Comparison of ENCODE assay signal across 9 mouse cellular contexts in genomic region chr9:56463686-56464515, GRCm38 (mm10). TPM values are rescaled to one million over a fixed set of nuclear protein-coding genes. Genes with fewer than 3 reads are reported as not detected.
A peak's percentile ranks its signal among the peaks of the same experiment; 100 is the strongest.
DNase-seq lines count a peak whose midpoint lies in the region; ATAC-seq and TF ChIP-seq lines count a peak whose summit lies in the region.
"Had no signal": no experiment of that assay in that cellular context is flagged by ENCODE, and none has a peak within 500 bp of the region (broad histone marks: within the 10 kb centered on the region; RNA-seq: fewer than 3 reads in every experiment).

No protein-coding gene starts in this region.

- peak; percentile 52 for ATAC-seq in Patski
- peak; percentile 93 for ATAC-seq in lung, embryonic 14.5 days (ENCODE audit: insufficient read depth)

- H3K9me3 ChIP-seq in lung, embryonic 14.5 days (ENCODE audit: low read depth, low read length) = no peaks in the 10 kb centered on the region
- H3K9me3 ChIP-seq: limb, embryonic 13.5 days had no signal

- peaks cover 13% of the 10 kb centered on the region; the same call in 1 of the 2 replicates for H3K36me3 ChIP-seq in lung, embryonic 14.5 days (ENCODE audit: insufficient read depth)

- peaks cover 37% of the 10 kb centered on the region for H3K4me1 ChIP-seq in lung, embryonic 14.5 days (ENCODE audit: insufficient read depth)

- intact Hi-C loops in heart, postnatal 14 days (cut with DNase I) = loop anchor here (5.0 kb wide), 1 partner anchor 42 kb away; no protein-coding TSS in a partner anchor
- intact Hi-C loops in left cerebral cortex, postnatal 4 days (cut with DNase I) = no loop called here

- in situ Hi-C loops in Patski (cut with MboI; ENCODE audit: low pct_unique_long_range_greater_than_20kb) = loop anchor here (5.0 kb wide), 1 partner anchor 42 kb away; no protein-coding TSS in a partner anchor

- no peak for TF ChIP-seq CTCF in Patski (IDR thresholded peaks at IDR 0.05)
- TF ChIP-seq CTCF in lung, embryonic 14.5 days (IDR thresholded peaks at IDR 0.05; ENCODE audit: low read depth) = no peak

- no peak overlapping the region for H3K9ac ChIP-seq in lung, embryonic 14.5 days
- H3K9ac ChIP-seq: limb, embryonic 13.5 days had no signal

- POLR2A ChIA-PET in Patski (lab: Charles Lee) = interaction anchor here (0.6 kb wide), 1 partner anchor 20 kb away, joined by 3 read pairs; no protein-coding TSS in a partner anchor

- CTCF ChIA-PET in Patski (lab: Charles Lee) = no interaction called here

- H3K4me3 ChIP-seq in lung, embryonic 14.5 days (ENCODE audit: low read depth, low read length) = no peak overlapping the region
- H3K4me3 ChIP-seq: limb, embryonic 13.5 days had no signal

- peak overlapping the region; percentile 88 for H3K27ac ChIP-seq in lung, embryonic 14.5 days (ENCODE audit: low read depth)

- DNase-seq in gastrocnemius, adult 18-20 months (ENCODE audit: low spot score) = peak; percentile 31
- DNase-seq in gastrocnemius, postnatal 4 days (ENCODE audit: low spot score in 2 of 2) = no peak
- peak; percentile 54 for DNase-seq in Patski (ENCODE audit: low read depth, low spot score)
- peak; percentile 25 to 33 for DNase-seq in heart, postnatal 14 days
- DNase-seq in lung, embryonic 14.5 days = peak; percentile 94
- DNase-seq in left cerebral cortex, postnatal 4 days = no peak
- DNase-seq in cerebellum, postnatal 25 days = no peak
- DNase-seq in cerebellum, adult 18-20 months = no peak

- H3K27me3 ChIP-seq in Patski = no peaks in the 10 kb centered on the region
- H3K27me3 ChIP-seq in lung, embryonic 14.5 days (ENCODE audit: insufficient read depth, low read length) = no peaks in the 10 kb centered on the region
- H3K27me3 ChIP-seq: limb, embryonic 13.5 days had no signal

- 13% methylated on average over 4 of the region's 4 CpGs for WGBS in lung, embryonic 14.5 days

- H3K4me2 ChIP-seq in lung, embryonic 14.5 days = peak overlapping the region; percentile 38; the same call in 1 of the 2 replicates
- H3K4me2 ChIP-seq: limb, embryonic 13.5 days had no signal

RNA-seq across cellular contexts. Expression of gene Hmg20a, which starts 45.5 kb away (rescaled TPM):
- 10 to 100 TPM; 13.8 to 14.3 TPM for total RNA-seq in gastrocnemius, adult 18-20 months (2021)
- 10 to 100 TPM; 43.2 to 44.0 TPM for total RNA-seq in gastrocnemius, postnatal 4 days (2021)
- polyA plus RNA-seq in Patski (2021) = 35.9 TPM
- 10 to 100 TPM; 27.5 to 28.8 TPM for total RNA-seq in heart, postnatal 14 days (2021)
- polyA plus RNA-seq in lung, embryonic 14.5 days (2014; fragmentation: Nextera tagmentation; extraction: Ambion mirVana) = 59.9 and 60.0 TPM in 2 replicates
- total RNA-seq in left cerebral cortex, postnatal 4 days (2021) = 10 to 100 TPM; 81.6 to 83.9 TPM

RNA-seq across cellular contexts. Expression of gene Peak1, which starts 46.0 kb away (rescaled TPM):
- total RNA-seq in gastrocnemius, adult 18-20 months (2021) = 10 to 100 TPM; 12.4 to 14.2 TPM
- 10 to 100 TPM; 30.3 to 34.3 TPM for total RNA-seq in gastrocnemius, postnatal 4 days (2021)
- 26.1 TPM for polyA plus RNA-seq in Patski (2021)
- 10 to 100 TPM; 41.7 to 44.5 TPM for total RNA-seq in heart, postnatal 14 days (2021)
- polyA plus RNA-seq in lung, embryonic 14.5 days (2014; fragmentation: Nextera tagmentation; extraction: Ambion mirVana) = 32.2 and 34.9 TPM in 2 replicates
- 10 to 100 TPM; 17.7 to 18.6 TPM for total RNA-seq in left cerebral cortex, postnatal 4 days (2021)

Comparison
In these comparisons a context has a peak if more than half of its experiments do, and no peak if none do; other contexts are left out.
1. DNase-seq: peak in gastrocnemius, adult 18-20 months (single experiment), Patski (single experiment), heart, postnatal 14 days (2 of 2) and lung, embryonic 14.5 days (single experiment); none in gastrocnemius, postnatal 4 days (0 of 2), left cerebral cortex, postnatal 4 days (single experiment), cerebellum, postnatal 25 days (0 of 2) and cerebellum, adult 18-20 months (0 of 2).